Mouse (Mus musculus) kidney, adult 11 months (tissue): ENCODE measurements at regions not wholly inside any gene's neighbourhood (a gene's known extent, or its start where the extent isn't known, plus 50 kb on each side); places are given as distances from the start of the nearest gene placed in this dataset.

Experiments
- DNase-seq: peaks from one replicate; pipeline ENCODE4 v3.0.0; 2022

- peak; percentile 50 for DNase-seq
These were observed 281.8 kb upstream of the Eef2kmt start for GRCm38 (mm10) chr16:5537286-5538204.

GRCm38 (mm10) chr16:5536515-5536972 lies 280.8 kb upstream of the Eef2kmt start:
- no peak for DNase-seq

GRCm38 (mm10) chr16:5535414-5535813 lies 279.6 kb upstream of the Eef2kmt start:
- peak; percentile 41 for DNase-seq

GRCm38 (mm10) chr16:5534862-5535261 lies 279.1 kb upstream of the Eef2kmt start:
- DNase-seq: peak; percentile 39

GRCm38 (mm10) chr16:5534385-5534784 lies 278.6 kb upstream of the Eef2kmt start:
- DNase-seq: peak; percentile 36

- DNase-seq: no peak
These were observed 276.5 kb upstream of the Eef2kmt start for GRCm38 (mm10) chr16:5532281-5532680.

- DNase-seq: no peak
These were observed 274.0 kb upstream of the Eef2kmt start for GRCm38 (mm10) chr16:5529823-5530222.

GRCm38 (mm10) chr16:5527936-5528335 lies 272.2 kb upstream of the Eef2kmt start:
- no peak for DNase-seq

- DNase-seq: peak; percentile 55
These were observed 268.6 kb upstream of the Eef2kmt start for GRCm38 (mm10) chr16:5524375-5524774.

- no peak for DNase-seq
These were observed 267.7 kb upstream of the Eef2kmt start for GRCm38 (mm10) chr16:5523402-5524021.

- DNase-seq: no peak
These were observed 262.0 kb upstream of the Eef2kmt start for GRCm38 (mm10) chr16:5517746-5518145.

- no peak for DNase-seq
These were observed 260.1 kb upstream of the Eef2kmt start for GRCm38 (mm10) chr16:5515867-5516266.

- no peak for DNase-seq
These were observed 251.5 kb upstream of the Eef2kmt start for GRCm38 (mm10) chr16:5507261-5507660.

- no peak for DNase-seq
These were observed 246.2 kb upstream of the Eef2kmt start for GRCm38 (mm10) chr16:5501961-5502360.

GRCm38 (mm10) chr16:5496051-5496685 lies 240.4 kb upstream of the Eef2kmt start:
- peak; percentile 68 for DNase-seq

- DNase-seq: no peak
These were observed 237.6 kb upstream of the Eef2kmt start for GRCm38 (mm10) chr16:5493352-5493751.

- peak; percentile 24 for DNase-seq
These were observed 231.5 kb upstream of the Eef2kmt start for GRCm38 (mm10) chr16:5487259-5487658.

- DNase-seq: no peak
These were observed 227.6 kb upstream of the Eef2kmt start for GRCm38 (mm10) chr16:5483337-5483736.

- no peak for DNase-seq
These were observed 224.4 kb upstream of the Eef2kmt start for GRCm38 (mm10) chr16:5480148-5480547.

- no peak for DNase-seq
These were observed 223.2 kb upstream of the Eef2kmt start for GRCm38 (mm10) chr16:5478970-5479369.

GRCm38 (mm10) chr16:5471321-5471720 lies 215.5 kb upstream of the Eef2kmt start:
- no peak for DNase-seq

GRCm38 (mm10) chr16:5467587-5467986 lies 211.8 kb upstream of the Eef2kmt start:
- DNase-seq: no peak

GRCm38 (mm10) chr16:5466760-5467159 lies 211.0 kb upstream of the Eef2kmt start:
- DNase-seq: peak; percentile 26
